Mouse (Mus musculus) embryo, embryonic 10 days (tissue): Measurements from ENCODE around the gene Fcgrt.

Experiments
- DNase-seq: peaks from one replicate; pipeline ENCODE4 v3.0.0-alpha.2; 2015; ENCODE audit warnings: low spot score

Gene Fcgrt

GRCm38 (mm10) chr7:45056329-45056971, 47.2 kb downstream of the Fcgrt start:
- DNase-seq: no peak

- peak; percentile 99 for DNase-seq
These were observed 49.6 kb downstream of the Fcgrt start for GRCm38 (mm10) chr7:45053931-45054510.

GRCm38 (mm10) chr7:45053117-45053930, 50.3 kb downstream of the Fcgrt start:
- peak; percentile 72 for DNase-seq

- DNase-seq: no peak
These were observed 50.9 kb downstream of the Fcgrt start, which contains the start of gene Prr12 for GRCm38 (mm10) chr7:45052862-45053116. Gene Prr12 (minus strand): TSS chr7:45052881.

- DNase-seq: peak; percentile 29
These were observed 51.3 kb downstream of the Fcgrt start for GRCm38 (mm10) chr7:45052181-45052861.

- DNase-seq: peak; percentile 27
These were observed 52.1 kb downstream of the Fcgrt start for GRCm38 (mm10) chr7:45051601-45051974.

- peak; percentile 95 for DNase-seq
These were observed 52.6 kb downstream of the Fcgrt start for GRCm38 (mm10) chr7:45050945-45051600.

- DNase-seq: no peak
These were observed 54.6 kb downstream of the Fcgrt start for GRCm38 (mm10) chr7:45048923-45049657.

GRCm38 (mm10) chr7:45048001-45048890, 55.4 kb downstream of the Fcgrt start:
- no peak for DNase-seq

GRCm38 (mm10) chr7:45047491-45047890, 56.2 kb downstream of the Fcgrt start:
- DNase-seq: no peak

- DNase-seq: no peak
These were observed 56.7 kb downstream of the Fcgrt start for GRCm38 (mm10) chr7:45046853-45047350.

- DNase-seq: no peak
These were observed 57.9 kb downstream of the Fcgrt start for GRCm38 (mm10) chr7:45045741-45046140.

- no peak for DNase-seq
These were observed 60.3 kb downstream of the Fcgrt start for GRCm38 (mm10) chr7:45043307-45043706.
